Mouse (Mus musculus) macrophage (primary cell): ENCODE results near the gene Gvin1. TPM values are rescaled to one million over a fixed set of nuclear protein-coding genes. Genes with fewer than 3 reads are reported as not detected.
"Not testable (repeated sequence)": the region's sequence is repeated elsewhere in the genome, so short reads cannot be mapped to it uniquely, and the experiment has no call there.

Experiments used
- H3K27ac ChIP-seq: fragments of 350-480 bp; formaldehyde crosslinking; 2 replicates; pipeline ENCODE4 v1.9.0; 2021
- H3K36me3 ChIP-seq: fragments of 350-480 bp; formaldehyde crosslinking; 2 replicates; pipeline ENCODE4 v1.9.0; 2021; ENCODE audit errors: inconsistent target
- H3K4me3 ChIP-seq: fragments of 350-480 bp; formaldehyde crosslinking; 2 replicates; pipeline ENCODE4 v1.9.0; 2021; ENCODE audit errors: inconsistent target
- H3K79me2 ChIP-seq: fragments of 350-480 bp; formaldehyde crosslinking; 2 replicates; pipeline ENCODE4 v1.9.0; 2021; ENCODE audit errors: inconsistent target
- WGBS: methylation state at CpG from one replicate; pipeline ENCODE4 v1.1.7; 2026; ENCODE audit warnings: inconsistent platforms; ENCODE audit not compliant: missing documents; 5-methylcytosine and 5-hydroxymethylcytosine counted together
- polyA plus RNA-seq: library from polyadenylated mRNA; stranded (reverse); fragments of 250-400 nt; gene quantifications from 3 replicates; pipeline ENCODE4 v1.2.4, GENCODE M21; 2018; ENCODE audit warnings: inconsistent platforms
- total RNA-seq, 78 experiments: library from RNA; depleted of rRNA; stranded (reverse); fragments of 250-400 nt; gene quantifications; 1 replicate in 9 of 78; 2 replicates in 24 of 78; 3 replicates in 43 of 78; 4 replicates in 2 of 78; pipeline ENCODE4 v1.2.4; 2018; ENCODE audit warnings: inconsistent platforms in 56 of 78

Gene Gvin1
- 100 to 1,000 TPM; 127 to 863 (median 404) TPM for total RNA-seq (2018; cell fraction: chromatin; rRNA removed)
- total RNA-seq (2018; cell fraction: cytosol; rRNA removed), result 100 to 1,000 TPM in 16 of 26 experiments, 10 to 100 TPM in 10; 74.4 to 336 (median 153) TPM
- 100 to 1,000 TPM in 25 of 26 experiments, 10 to 100 TPM in 1; 60.3 to 648 (median 378) TPM for total RNA-seq (2018; cell fraction: nucleus; rRNA removed)
- polyA plus RNA-seq, result 38.7 to 89.7 TPM (median 58.3 TPM) in 3 replicates

DNA sequence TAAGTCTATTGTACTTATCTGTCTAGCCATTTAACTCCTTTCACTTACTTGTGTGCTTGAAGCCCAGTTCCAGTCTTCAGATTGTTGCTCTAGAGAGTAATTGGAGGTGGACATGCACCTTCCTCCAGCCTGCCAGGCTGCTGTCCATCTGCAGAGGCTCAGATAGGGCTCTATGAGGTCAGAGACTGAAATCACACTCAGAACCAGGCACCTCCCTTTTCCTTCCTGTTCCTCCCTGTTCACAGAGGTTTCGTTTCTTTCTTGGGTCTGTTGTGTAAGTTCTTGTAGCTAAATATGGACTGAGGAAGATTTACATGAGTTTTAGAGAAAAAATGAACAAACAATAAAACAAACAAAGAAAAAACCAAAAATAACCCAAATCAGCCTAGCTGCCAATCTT, at the start of gene Gvin1:
Gene Gvin1 (minus strand): TSS at position 150 of the 400 bp plus-strand sequence.
- H3K27ac ChIP-seq, H3K36me3 ChIP-seq: not testable (repeated sequence)
- WGBS, result no CpG with 5 or more reads among the region's 1 CpGs

DNA sequence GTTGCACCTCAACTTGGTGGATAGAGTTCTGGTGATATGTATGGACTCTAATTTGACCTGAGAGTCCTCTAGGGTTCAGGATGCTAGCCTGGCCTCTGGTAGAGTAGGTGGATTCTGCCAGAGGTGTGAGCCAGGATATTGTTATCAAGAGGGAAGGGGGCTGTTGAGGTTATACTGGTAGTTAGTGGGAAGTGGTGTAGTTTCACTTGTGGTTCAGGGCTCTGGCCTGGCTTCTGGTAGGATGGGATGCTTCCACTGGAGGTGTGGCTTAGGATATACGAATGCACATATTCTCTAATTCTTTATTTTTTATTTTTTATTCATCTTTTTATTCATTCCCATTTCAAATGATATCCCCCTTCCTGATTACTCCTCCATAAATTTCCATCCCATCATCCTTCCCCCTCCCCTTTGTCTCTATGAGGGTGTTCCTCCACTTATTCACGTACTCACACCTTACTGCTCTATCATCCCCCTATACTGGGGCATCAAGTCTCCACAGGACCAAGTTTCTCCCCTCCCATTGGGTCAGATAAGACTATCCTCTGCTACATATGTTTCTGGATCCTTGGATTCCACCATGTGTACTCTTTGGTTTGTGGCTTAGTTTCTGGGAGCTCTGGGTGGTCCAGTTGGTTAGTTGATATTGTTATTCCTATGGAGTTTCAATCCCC, 36.9 kb upstream of the Gvin1 start:
- Histone ChIP-seq H3K79me2 (no peaks in the 10 kb centered on the region), H3K27ac (no peak overlapping the region), H3K4me3 (no peak overlapping the region), H3K36me3 (no peaks in the 10 kb centered on the region)
- WGBS, result 95% methylated on average over 2 of the region's 2 CpGs

More for the DNA sequence above, at the start of gene Gvin1:
- not testable (repeated sequence) for H3K4me3 ChIP-seq, H3K79me2 ChIP-seq

DNA sequence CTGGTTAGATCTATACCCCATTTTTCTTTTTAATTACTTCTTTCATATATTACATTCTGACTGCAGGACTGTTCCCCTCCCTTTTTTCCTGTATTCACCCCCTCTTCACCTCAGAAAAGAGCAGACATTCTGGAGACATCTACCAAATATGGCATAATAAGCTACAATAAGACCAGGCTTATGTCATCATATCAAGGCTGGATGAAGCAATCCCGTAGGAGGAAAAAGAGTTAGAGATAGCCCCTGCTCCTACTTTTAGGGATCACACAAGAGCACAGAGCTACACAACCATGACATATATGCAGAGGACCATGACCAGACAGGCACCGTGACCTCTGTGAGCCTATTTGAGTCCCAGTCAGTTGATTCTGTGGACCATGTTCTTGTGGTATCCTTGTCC, 33.8 kb upstream of the Gvin1 start:
- Histone ChIP-seq H3K36me3 (no peaks in the 10 kb centered on the region), H3K79me2 (no peaks in the 10 kb centered on the region), H3K27ac (no peak overlapping the region), H3K4me3 (no peak overlapping the region)
- WGBS, result 93% methylated on average over 2 of the region's 2 CpGs

DNA sequence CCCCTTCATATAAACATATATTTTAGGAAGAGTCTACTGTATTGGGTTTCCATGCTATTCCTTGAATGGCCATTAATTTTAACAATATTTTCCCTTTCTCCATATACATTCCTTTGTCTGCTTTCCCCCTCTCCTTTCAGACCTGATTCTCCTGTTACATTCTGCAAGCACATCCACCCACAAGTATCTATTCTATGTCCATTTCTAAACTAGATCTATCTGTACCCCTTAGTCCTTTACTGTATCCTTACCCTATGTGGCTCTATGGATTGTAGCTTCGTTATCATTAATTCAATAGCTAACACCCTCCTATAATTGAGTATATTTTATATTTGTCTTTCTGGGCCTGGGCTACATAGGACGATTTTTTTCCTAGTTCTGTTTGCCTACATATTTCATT, 33.1 kb upstream of the Gvin1 start:
- 80% methylated on average over 2 of the region's 2 CpGs for WGBS
- Histone ChIP-seq H3K4me3 (no peak overlapping the region), H3K36me3 (no peaks in the 10 kb centered on the region), H3K79me2 (no peaks in the 10 kb centered on the region), H3K27ac (no peak overlapping the region)

DNA sequence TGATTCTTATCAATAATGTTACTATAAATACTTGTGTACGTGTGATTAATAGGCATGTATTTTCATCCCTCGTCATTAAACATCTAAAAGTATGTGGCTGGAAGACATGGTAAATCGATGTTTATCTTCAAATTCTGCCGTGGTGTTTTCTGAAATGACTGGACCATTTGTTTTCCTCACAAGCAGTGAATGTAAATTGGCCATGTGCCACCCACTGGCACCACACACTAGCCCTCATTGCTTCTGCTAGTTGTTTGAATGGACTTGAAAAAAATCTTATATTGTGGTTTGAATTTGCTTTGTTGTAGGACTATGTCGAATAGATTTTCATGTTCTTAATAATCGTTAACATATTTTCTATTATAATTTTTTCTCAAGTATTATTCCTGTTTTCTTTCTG, 30.5 kb upstream of the Gvin1 start:
- Histone ChIP-seq H3K79me2 (no peaks in the 10 kb centered on the region), H3K36me3 (no peaks in the 10 kb centered on the region), H3K4me3 (no peak overlapping the region), H3K27ac (no peak overlapping the region)
- 89% methylated on average over 6 of the region's 6 CpGs for WGBS

DNA sequence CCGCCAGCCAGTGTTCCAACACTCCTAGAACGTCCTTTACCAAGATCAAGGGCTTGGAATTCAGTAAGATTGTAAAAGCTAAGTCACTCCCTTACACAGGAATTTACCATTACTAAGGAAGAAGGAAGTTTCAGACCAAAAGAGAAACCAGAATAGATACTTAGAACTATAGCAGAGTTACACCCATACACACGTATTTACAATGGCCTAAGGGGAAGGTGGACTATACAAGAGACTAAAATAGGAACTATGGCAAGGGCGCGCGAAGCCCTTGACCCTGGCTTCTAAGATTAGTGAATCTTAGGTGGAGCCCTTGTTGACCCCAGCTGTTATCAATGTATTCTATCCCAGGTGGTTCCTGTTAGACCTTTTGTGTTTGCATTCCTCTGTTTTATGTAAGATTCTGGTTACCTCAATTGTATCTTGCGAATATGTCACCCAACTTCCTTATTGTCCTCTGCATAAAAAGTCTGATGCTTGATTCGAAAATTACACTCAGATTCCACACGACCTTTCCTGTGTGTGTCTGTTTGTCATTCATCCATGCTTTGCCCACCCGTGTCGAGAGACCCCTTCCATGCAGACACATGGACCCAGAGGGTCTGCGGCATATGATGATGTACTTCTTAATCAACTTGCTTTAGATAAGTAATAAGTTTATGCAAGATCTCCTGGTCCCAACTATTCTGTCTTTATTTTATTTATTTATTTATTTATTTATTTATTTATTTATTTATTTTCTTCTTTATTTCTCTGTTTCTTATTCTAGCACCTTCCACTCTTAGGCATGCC, 25.6 kb upstream of the Gvin1 start:
- WGBS, result 91% methylated on average over 12 of the region's 12 CpGs
- H3K27ac ChIP-seq, H3K4me3 ChIP-seq, H3K79me2 ChIP-seq, H3K36me3 ChIP-seq: not testable (repeated sequence)

DNA sequence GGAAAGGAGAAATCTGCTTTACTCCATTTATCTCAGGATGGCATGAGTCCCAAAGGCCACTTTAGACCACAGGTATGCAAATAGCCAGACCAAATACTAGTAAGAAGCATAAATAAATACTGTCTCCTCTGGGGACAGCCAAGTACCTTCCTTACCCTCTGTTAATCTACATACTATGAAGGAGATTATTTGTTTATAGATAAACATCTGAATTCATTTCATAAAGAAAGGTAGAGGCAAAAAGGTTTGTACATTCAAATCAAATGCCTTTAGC, 22.0 kb upstream of the Gvin1 start:
- no peaks in the 10 kb centered on the region for H3K36me3 ChIP-seq
- H3K4me3 ChIP-seq, result no peak overlapping the region
- H3K27ac ChIP-seq, result peak overlapping the region; percentile 79
- no peaks in the 10 kb centered on the region for H3K79me2 ChIP-seq

DNA sequence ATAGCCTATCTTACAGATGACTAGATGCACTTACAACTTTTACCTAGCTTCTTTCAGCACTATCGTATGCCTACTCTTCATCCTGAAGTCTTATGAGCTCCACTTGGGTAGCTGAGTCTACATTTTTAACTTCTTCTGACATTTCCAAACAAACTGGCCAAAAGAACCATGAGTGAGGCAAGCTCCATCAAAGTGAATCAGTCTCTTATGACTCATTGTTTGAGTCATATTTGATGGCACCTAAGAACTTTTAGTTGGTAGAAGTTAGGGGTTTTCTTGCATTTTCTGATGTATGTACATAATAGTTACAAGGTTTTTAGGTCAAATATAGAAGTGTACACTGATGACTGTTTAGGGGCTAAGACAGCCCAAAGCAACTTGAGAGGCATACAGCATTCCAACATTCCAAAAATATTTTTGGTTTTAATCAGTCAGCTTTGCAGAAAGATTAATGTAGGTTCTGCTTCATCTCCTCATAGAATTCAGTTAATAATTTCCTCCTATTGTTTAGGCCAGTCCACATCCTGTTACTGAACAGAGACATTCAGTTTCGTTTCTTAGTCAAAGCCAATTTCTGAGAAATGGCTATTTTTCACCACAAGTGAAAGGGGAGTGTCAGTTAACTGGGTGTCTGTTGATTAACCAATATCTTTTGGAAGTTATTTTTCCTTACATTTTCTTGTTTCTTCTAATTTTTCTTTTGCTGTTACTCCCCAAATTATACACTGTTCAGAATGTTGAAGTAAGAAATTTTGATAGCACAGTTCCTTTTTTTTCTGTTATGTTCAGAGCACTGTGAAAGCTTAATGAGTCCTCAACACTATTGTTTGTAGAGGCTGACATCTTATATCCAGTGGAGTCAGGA, 21.4 kb upstream of the Gvin1 start:
- H3K4me3 ChIP-seq, result no peak overlapping the region
- no peaks in the 10 kb centered on the region for H3K36me3 ChIP-seq
- 41% methylated on average over 2 of the region's 2 CpGs for WGBS
- peak overlapping the region; percentile 79 for H3K27ac ChIP-seq
- no peaks in the 10 kb centered on the region for H3K79me2 ChIP-seq

DNA sequence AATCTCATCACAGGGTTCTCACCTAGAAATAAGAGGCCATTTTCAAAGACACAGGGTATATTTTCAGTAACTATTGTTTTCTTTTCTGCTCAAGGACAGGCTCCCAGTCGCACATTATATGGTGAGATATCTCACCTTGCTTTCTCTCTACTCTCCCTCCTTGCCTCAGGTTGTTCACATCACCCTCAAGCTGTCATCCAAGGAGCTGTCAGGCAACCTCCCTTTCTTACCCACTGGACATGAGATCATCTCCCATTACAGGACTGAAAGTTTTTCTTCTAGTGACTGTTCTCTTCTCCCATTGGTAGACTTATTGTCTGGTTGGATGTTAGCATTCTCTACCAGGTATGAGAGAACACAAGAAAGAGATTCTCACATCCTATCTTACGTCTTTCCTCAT, 20.5 kb upstream of the Gvin1 start:
- H3K79me2 ChIP-seq, result no peaks in the 10 kb centered on the region
- H3K36me3 ChIP-seq, result no peaks in the 10 kb centered on the region
- WGBS, result 89% methylated on average over 2 of the region's 2 CpGs
- H3K4me3 ChIP-seq, result no peak overlapping the region
- H3K27ac ChIP-seq, result no peak overlapping the region

DNA sequence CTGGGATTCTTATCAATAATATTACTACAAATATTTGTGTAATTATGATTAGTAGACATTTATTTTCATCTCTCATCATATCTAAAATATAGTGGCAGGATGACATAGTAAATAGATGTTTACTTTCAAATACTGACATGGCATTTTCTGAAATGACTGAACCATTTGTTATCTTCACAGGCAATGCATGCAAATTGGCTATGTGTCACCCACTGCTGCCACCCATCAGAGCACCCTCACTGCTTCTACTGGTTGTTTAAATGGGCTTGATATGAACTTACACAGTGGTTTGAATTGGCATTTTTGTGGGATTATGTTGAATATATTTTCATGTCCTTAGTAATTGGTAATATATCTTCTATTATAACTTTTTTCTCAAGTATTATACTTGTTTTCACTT, 784 bp upstream of the Gvin1 start:
- H3K4me3 ChIP-seq, H3K27ac ChIP-seq, H3K36me3 ChIP-seq, H3K79me2 ChIP-seq: not testable (repeated sequence)

DNA sequence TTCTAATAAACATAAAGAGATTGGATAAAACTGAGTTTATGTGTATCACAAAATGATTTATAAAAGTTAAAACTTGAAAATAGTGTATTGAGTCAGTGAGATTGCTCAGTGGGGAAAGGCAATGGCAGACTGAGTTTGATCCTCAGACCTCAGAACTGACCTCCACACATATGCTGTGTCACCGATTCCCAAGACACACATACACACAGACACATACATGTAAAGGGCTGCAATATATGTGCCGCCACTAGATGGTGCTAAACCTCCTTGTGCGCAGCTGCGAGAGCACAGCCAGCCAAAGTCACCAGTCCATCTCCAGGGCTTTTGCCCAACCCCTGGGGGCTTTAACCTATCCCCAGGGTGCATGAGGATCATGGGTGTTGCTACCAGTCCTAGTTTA, 1.4 kb downstream of the Gvin1 start:
- not testable (repeated sequence) for H3K4me3 ChIP-seq, H3K27ac ChIP-seq, H3K36me3 ChIP-seq, H3K79me2 ChIP-seq
- no CpG with 5 or more reads among the region's 4 CpGs for WGBS

DNA sequence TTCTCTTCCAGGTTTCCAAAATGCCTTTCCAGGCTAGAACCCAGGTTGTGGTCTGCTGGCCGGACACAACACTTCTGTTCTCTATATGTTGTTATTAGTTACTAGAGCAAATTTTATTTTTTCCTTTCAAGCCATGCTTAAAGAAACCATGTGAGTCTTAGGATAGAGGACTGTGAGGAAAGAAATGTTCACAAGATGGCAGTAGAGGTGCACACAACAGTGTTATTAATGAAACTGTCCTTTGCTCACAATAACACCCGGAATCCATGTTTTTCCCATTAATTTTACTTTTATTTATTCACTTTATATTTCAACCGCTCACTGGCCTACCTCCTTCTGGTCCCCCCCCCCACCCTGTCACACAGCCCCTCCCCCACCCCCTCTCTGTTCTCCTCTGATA, 8.5 kb downstream of the Gvin1 start:
- not testable (repeated sequence) for H3K4me3 ChIP-seq, H3K27ac ChIP-seq, H3K36me3 ChIP-seq, H3K79me2 ChIP-seq
- 70% methylated on average over 1 of the region's 3 CpGs for WGBS

DNA sequence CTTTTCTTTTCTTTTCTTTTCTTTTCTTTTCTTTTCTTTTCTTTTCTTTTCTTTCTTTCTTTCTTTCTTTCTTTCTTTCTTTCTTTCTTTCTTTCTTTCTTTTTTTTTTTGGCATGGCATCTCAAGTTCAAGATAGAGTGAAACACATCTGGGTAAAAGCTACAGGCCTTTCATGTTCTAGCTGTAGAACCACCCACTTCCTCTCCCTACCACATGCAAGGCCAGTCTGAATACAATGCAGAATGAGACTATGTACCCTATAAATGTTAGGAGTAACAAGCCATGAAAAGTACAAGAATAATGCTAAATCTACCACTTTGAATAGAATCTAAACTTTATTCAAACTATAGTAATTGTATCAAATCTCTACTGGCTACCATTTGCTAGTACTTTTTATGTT, 38.1 kb downstream of the Gvin1 start:
- not testable (repeated sequence) for H3K4me3 ChIP-seq, H3K79me2 ChIP-seq, H3K27ac ChIP-seq, H3K36me3 ChIP-seq

DNA sequence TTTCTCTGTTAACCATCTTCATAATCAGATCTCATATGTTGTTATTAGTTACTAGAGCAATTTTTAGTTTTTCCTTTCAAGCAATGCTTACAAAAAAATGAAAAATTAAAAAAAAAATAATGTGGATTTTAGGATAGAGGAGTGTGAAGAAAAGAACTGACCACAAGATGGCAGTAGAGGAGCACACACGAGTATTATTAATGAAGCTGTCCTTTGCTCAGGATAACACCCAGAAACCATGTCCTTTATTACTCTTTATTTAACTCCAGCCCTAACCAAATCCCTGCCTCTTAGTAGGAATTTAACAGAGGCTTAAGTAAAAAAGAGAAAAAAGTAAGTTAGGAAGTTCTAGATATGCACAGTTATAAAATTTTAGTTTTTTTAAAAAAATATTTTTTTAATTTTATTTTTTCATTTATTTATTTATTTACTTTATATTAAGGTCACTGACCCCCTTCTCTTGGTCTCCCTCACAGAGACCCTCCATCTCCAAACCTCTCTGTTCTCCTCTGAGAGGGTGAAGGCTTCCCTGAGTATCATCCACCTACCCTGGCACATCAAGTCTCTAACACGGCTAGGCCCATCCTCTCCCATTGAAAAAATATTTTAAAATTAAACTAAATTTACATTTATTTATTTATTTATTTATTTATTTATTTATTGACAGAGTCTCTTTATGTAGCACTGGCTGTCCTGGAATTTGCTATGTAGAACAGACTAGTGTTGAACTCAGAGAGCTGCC, 69.9 kb downstream of the Gvin1 start:
- no CpG with 5 or more reads among the region's 2 CpGs for WGBS

More for the DNA sequence above, 69.9 kb downstream of the Gvin1 start:
- not testable (repeated sequence) for H3K79me2 ChIP-seq, H3K4me3 ChIP-seq, H3K27ac ChIP-seq, H3K36me3 ChIP-seq
